9 mouse cellular contexts compared by ENCODE assay signal in the genomic region with DNA sequence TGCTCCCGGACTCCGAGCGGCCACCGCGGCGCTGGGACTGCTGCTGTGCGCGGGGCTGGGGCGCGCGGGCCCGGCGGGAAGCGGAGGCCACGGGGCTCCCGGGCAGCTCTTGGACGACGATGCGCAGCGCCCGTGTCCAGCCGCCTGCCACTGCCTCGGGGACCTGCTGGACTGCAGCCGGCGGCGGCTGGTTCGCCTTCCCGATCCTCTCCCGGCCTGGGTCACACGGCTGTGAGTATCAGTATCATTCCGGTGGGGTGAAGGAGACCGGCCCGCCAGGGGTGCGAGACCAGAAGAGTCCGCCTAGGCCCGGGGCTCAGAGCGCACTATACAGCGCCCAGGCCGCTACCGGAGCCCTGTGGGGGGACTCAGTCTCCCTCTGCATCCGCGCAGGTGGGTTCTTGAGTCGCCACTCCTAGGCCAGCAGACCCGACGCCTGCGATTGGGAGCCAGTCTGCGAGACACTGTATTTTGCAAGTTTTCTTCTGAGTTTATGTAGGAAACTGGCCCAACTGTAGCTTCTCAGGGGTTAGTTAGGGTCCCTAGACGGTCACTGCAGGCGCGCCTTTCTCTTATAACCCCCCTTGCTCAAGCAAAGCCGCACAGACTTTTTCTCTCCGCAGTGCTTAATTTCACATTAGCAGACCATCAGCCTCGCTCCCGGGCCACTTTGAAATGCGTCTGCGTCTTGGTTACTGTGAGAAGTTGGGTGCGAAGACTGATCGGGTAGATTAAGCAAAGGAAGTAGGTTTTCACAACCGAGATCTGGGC. TPM values are rescaled to one million over a fixed set of nuclear protein-coding genes. Genes with fewer than 3 reads are reported as not detected.
A peak's percentile ranks its signal among the peaks of the same experiment; 100 is the strongest.
DNase-seq lines count a peak whose midpoint lies in the region; ATAC-seq and TF ChIP-seq lines count a peak whose summit lies in the region.
"Had no signal": no experiment of that assay in that cellular context is flagged by ENCODE, and none has a peak within 500 bp of the region (broad histone marks: within the 10 kb centered on the region; RNA-seq: fewer than 3 reads in every experiment).

No protein-coding gene starts in this region.

- no peaks in the 10 kb centered on the region for H3K36me3 ChIP-seq in erythroblast, embryonic 14.5 days (ENCODE audit: control insufficient read depth)
- H3K36me3 ChIP-seq in forebrain, embryonic 14.5 days (ENCODE audit: control insufficient read depth, insufficient read depth, low read length) = no peaks in the 10 kb centered on the region
- H3K36me3 ChIP-seq in hindbrain, embryonic 11.5 days (ENCODE audit: control insufficient read depth, insufficient read depth, low read length) = no peaks in the 10 kb centered on the region
- no peaks in the 10 kb centered on the region for H3K36me3 ChIP-seq in limb, embryonic 14.5 days (ENCODE audit: control insufficient read depth, insufficient read depth, low read length)
- no peaks in the 10 kb centered on the region for H3K36me3 ChIP-seq in midbrain, embryonic 12.5 days

- ATAC-seq in erythroblast, adult 5-6 weeks (replicated peaks; ENCODE audit: low FRiP score, poor library complexity, severe bottlenecking) = no peak
- ATAC-seq in forebrain, embryonic 14.5 days = peak; percentile 76
- peak; percentile 73 for ATAC-seq in hindbrain, embryonic 11.5 days (ENCODE audit: low FRiP score)
- ATAC-seq in limb, embryonic 14.5 days (ENCODE audit: low FRiP score, low read depth) = peak; percentile 20
- ATAC-seq in midbrain, embryonic 12.5 days (ENCODE audit: low FRiP score, low read depth) = peak; percentile 76

- TF ChIP-seq POLR2A in limb, embryonic 14.5 days (IDR thresholded peaks at IDR 0.05; ENCODE audit: borderline replicate concordance, extremely low read depth, insufficient read depth, insufficient read length) = no peak

- H3K4me1 ChIP-seq in erythroblast, embryonic 14.5 days (ENCODE audit: control insufficient read depth) = peaks cover 2% of the 10 kb centered on the region
- peaks cover 8% of the 10 kb centered on the region for H3K4me1 ChIP-seq in forebrain, embryonic 14.5 days (ENCODE audit: control insufficient read depth, insufficient read depth, low read length)
- H3K4me1 ChIP-seq in hindbrain, embryonic 11.5 days (replicated peaks; ENCODE audit: control insufficient read depth, insufficient read depth, low read length) = no peaks in the 10 kb centered on the region
- H3K4me1 ChIP-seq in limb, embryonic 14.5 days (ENCODE audit: control insufficient read depth, insufficient read depth, low read length) = peaks cover 18% of the 10 kb centered on the region
- H3K4me1 ChIP-seq in midbrain, embryonic 12.5 days = peaks cover 25% of the 10 kb centered on the region

- peak overlapping the region; percentile 68 for H3K9ac ChIP-seq in forebrain, embryonic 14.5 days (ENCODE audit: low read length)
- peak overlapping the region; percentile 89 for H3K9ac ChIP-seq in hindbrain, embryonic 11.5 days (ENCODE audit: low read depth, low read length)
- peak overlapping the region; percentile 100 for H3K9ac ChIP-seq in limb, embryonic 14.5 days (ENCODE audit: low read depth, low read length, severe bottlenecking)
- peak overlapping the region; percentile 86 for H3K9ac ChIP-seq in midbrain, embryonic 12.5 days (replicated peaks)

- H3K9me3 ChIP-seq in erythroblast, embryonic 14.5 days (ENCODE audit: control insufficient read depth, low read length) = no peaks in the 10 kb centered on the region
- no peaks in the 10 kb centered on the region for H3K9me3 ChIP-seq in forebrain, embryonic 14.5 days (replicated peaks; ENCODE audit: control insufficient read depth, low read length)
- H3K9me3 ChIP-seq in hindbrain, embryonic 11.5 days (ENCODE audit: control insufficient read depth, low read length) = no peaks in the 10 kb centered on the region
- no peaks in the 10 kb centered on the region for H3K9me3 ChIP-seq in limb, embryonic 14.5 days (ENCODE audit: control insufficient read depth, low read length)
- no peaks in the 10 kb centered on the region for H3K9me3 ChIP-seq in midbrain, embryonic 12.5 days

- DNase-seq in ZHBTc4 (ENCODE audit: low read depth, low spot score) (peak; percentile 58), MN1 (ENCODE audit: low spot score) (no peak)
- peak; percentile 47 for DNase-seq in forebrain, embryonic 14.5 days (ENCODE audit: low spot score)
- DNase-seq in hindbrain, embryonic 11.5 days (ENCODE audit: low spot score) = peak; percentile 74
- peak; percentile 64 for DNase-seq in limb, embryonic 14.5 days (ENCODE audit: low spot score)

- H3K27me3 ChIP-seq in erythroblast, embryonic 14.5 days (ENCODE audit: control insufficient read depth) = peaks cover 30% of the 10 kb centered on the region
- peaks cover 16% of the 10 kb centered on the region for H3K27me3 ChIP-seq in forebrain, embryonic 14.5 days (replicated peaks; ENCODE audit: control insufficient read depth, insufficient read depth, low read length)
- H3K27me3 ChIP-seq in hindbrain, embryonic 11.5 days (ENCODE audit: control insufficient read depth, insufficient read depth, low read length) = no peaks in the 10 kb centered on the region
- H3K27me3 ChIP-seq in limb, embryonic 14.5 days (ENCODE audit: control insufficient read depth, insufficient read depth, low read length) = no peaks in the 10 kb centered on the region
- H3K27me3 ChIP-seq in midbrain, embryonic 12.5 days = no peaks in the 10 kb centered on the region
- H3K27me3 ChIP-seq: CH12.LX had no signal

- under 1% methylated on average over 41 of the region's 59 CpGs for WGBS in forebrain, embryonic 14.5 days
- WGBS in hindbrain, embryonic 11.5 days = under 1% methylated on average over 54 of the region's 59 CpGs
- under 1% methylated on average over 42 of the region's 59 CpGs for WGBS in limb, embryonic 14.5 days
- under 1% methylated on average over 45 of the region's 59 CpGs for WGBS in midbrain, embryonic 12.5 days

- peak overlapping the region; percentile 100 for H3K4me2 ChIP-seq in forebrain, embryonic 14.5 days (ENCODE audit: low read length)
- H3K4me2 ChIP-seq in hindbrain, embryonic 11.5 days (replicated peaks; ENCODE audit: low read depth, low read length) = peak overlapping the region; percentile 90
- H3K4me2 ChIP-seq in limb, embryonic 14.5 days (replicated peaks; ENCODE audit: low read depth, low read length, severe bottlenecking) = peak overlapping the region; percentile 60
- peak overlapping the region; percentile 89 for H3K4me2 ChIP-seq in midbrain, embryonic 12.5 days (replicated peaks)

- H3K27ac ChIP-seq in forebrain, embryonic 14.5 days (ENCODE audit: low read depth, low read length) = no peak overlapping the region; the same call in 1 of the 2 replicates
- H3K27ac ChIP-seq in hindbrain, embryonic 11.5 days (ENCODE audit: low read depth, low read length) = peak overlapping the region; percentile 78
- H3K27ac ChIP-seq in limb, embryonic 14.5 days (replicated peaks; ENCODE audit: low read depth, low read length) = peak overlapping the region; percentile 99
- H3K27ac ChIP-seq in midbrain, embryonic 12.5 days (replicated peaks) = peak overlapping the region; percentile 74

- H3K4me3 ChIP-seq in erythroblast, embryonic 14.5 days (replicated peaks) = peak overlapping the region; percentile 57
- peak overlapping the region; percentile 74 for H3K4me3 ChIP-seq in forebrain, embryonic 14.5 days (ENCODE audit: low read depth, low read length)
- peak overlapping the region; percentile 86 for H3K4me3 ChIP-seq in hindbrain, embryonic 11.5 days (ENCODE audit: low read depth, low read length)
- peak overlapping the region; percentile 95 for H3K4me3 ChIP-seq in limb, embryonic 14.5 days (replicated peaks; ENCODE audit: low read length)
- peak overlapping the region; percentile 84 for H3K4me3 ChIP-seq in midbrain, embryonic 12.5 days

RNA-seq across cellular contexts. Expression of a gene that starts 0.7 kb away (rescaled TPM):
- not detected in 2 replicates for polyA plus RNA-seq in erythroblast, embryonic 14.5 days (2012)
- not detected in 2 replicates for total RNA-seq in erythroblast, adult 5-6 weeks (2015; ENCODE audit: low replicate concordance)
- 0.26 and 0.28 TPM in 2 replicates for total RNA-seq in erythroblast, adult 5-6 weeks (2017; ENCODE audit: low replicate concordance)
- polyA plus RNA-seq in forebrain, embryonic 14.5 days (2014; fragmentation: Nextera tagmentation; extraction: Ambion mirVana) = 2.1 and 2.5 TPM in 2 replicates
- 14.1 and 18.8 TPM in 2 replicates for polyA plus RNA-seq in hindbrain, embryonic 11.5 days (2014; fragmentation: Nextera tagmentation; extraction: Ambion mirVana)
- 84.9 and 106 TPM in 2 replicates for polyA plus RNA-seq in limb, embryonic 14.5 days (2012; rRNA removed)
- 47.0 and 61.6 TPM in 2 replicates for polyA plus RNA-seq in limb, embryonic 14.5 days (2014; fragmentation: Nextera tagmentation; extraction: Ambion mirVana)
- 11.7 and 15.4 TPM in 2 replicates for polyA plus RNA-seq in midbrain, embryonic 12.5 days (2016; fragmentation: Nextera tagmentation; extraction: Ambion mirVana)
- total RNA-seq: CH12.LX had no signal
